Mouse (Mus musculus) urinary bladder, postnatal 14 days (tissue): Measurements from ENCODE around the gene Pfkfb4.

Experiments
- DNase-seq: peaks from one replicate; pipeline ENCODE4 v3.0.0; 2021; ENCODE audit warnings: low spot score

The Pfkfb4 gene

GRCm38 (mm10) chr9:108996411-108996810 is 4.8 kb downstream of the Pfkfb4 start:
- no peak for DNase-seq

- no peak for DNase-seq
These were observed 6.9 kb downstream of the Pfkfb4 start for GRCm38 (mm10) chr9:108998287-108999166.

- DNase-seq, result no peak
These were observed 7.6 kb downstream of the Pfkfb4 start for GRCm38 (mm10) chr9:108999167-108999526.

- peak; percentile 60 for DNase-seq
These were observed 9.1 kb downstream of the Pfkfb4 start for GRCm38 (mm10) chr9:109000726-109001125.

DNA sequence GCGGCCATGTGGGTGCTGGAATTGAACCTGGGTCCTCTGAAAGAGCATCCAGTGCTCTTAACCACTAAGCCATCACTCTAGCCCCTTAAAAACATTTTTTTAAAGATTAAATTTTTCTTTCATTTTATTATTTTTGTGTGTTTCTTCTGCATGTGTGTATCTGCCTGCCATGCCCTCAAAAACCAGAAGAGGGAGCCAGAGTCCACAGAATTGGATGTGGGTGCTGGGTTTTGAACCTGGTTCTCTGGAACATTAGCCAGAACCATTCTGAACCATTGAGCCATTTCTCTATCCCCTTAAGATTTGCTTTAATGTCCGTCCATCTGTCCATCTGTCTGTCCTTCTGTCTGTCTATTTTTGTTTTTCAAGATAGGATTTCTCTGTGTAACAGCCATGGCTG is 11.6 kb downstream of the Pfkfb4 start:
- no peak for DNase-seq

GRCm38 (mm10) chr9:109007025-109007780 is 15.6 kb downstream of the Pfkfb4 start:
- no peak for DNase-seq

DNA sequence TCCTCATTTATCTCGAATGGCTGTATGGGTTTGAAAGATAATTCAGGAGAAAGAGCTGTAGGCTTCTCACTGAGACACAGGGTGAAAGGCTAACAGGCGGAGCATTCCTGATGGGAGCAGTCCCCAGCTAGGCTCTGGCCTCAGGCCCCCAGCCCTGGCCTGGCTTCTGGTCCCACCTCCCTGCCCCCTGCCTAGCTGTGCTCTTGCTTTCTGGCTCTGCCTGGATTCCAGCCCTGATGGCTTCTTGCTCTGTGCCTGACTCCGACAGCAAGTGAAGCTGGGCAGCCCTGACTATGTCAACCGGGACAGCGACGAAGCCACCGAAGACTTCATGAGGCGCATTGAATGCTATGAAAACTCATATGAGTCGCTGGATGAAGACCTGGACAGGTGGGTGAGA is 16.5 kb downstream of the Pfkfb4 start:
- no peak for DNase-seq

DNA sequence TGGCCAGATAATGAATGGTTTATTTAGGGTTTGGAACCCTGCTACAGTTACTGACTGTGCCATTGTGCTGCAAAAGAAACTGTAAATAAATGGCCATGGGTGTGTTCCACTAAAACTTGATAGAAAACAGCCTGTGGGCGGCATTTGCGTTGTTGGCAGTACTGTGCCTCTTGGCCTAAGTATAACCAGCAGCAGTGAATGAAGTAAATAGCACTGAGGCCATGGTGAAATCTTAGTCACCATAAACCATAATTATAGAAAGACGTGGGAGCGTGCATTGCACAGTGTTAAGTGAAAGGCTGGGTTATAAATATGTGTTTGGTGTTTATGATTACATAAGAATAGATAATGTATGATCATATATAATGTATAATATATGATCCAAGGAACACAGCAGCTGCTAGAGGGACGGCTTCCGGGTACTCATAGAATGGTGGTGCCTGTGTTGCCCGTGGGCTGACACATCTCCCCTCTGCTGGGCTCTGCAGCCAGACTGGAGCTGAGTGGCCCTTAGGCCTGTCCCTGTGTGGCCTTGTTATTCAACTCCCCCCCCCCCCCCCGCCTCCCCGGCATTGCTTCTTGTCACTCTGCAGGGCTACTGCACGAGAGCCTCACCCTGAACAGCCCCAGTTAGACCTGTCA is 17.5 kb downstream of the Pfkfb4 start:
- no peak for DNase-seq

DNA sequence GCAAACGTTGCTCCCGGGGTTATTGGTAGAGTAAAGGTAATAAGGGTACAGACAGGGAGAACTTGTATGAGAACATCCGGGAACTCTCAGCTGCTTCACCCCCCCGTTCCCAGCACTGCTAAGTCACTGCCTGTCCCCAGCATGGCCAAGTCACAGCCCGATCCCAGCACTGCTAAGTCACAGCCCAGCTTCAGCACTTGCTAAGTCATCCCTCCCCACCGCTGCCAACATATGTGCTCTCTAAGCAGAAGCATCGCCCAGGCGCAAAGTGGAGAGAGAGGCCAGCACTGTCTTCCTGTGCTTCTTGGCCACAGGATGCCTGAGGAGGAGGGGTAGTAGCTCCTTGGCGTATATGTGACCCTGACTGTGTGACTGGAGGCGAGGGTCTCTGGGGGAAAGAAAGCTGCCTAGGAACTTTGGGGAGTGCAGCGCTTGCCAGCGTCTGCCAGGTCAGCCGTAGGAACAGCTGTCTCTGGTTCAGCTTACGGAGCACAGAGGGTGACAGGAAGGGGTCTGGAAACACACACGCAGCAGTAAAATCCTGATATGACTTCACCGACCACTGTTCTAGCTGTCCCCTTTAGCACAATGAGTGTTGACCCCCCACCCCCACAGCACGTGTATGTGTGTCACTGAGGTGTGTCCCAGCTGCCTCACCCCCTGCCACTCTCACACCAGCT is 18.2 kb downstream of the Pfkfb4 start:
- DNase-seq, result peak; percentile 56

DNA sequence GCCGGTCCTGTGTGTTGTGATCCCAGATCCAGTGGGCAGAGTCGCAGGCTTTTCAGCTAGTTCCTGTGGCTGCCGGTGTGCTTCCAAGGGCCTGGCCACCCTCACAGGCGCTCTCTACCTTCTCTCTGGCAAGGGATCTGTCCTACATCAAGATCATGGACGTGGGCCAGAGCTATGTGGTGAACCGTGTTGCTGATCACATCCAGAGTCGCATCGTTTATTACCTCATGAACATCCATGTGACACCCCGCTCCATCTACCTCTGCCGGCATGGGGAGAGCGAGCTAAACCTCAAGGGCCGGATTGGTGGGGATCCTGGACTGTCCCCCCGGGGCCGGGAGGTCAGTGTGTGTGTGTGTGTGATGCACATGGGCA is 18.7 kb downstream of the Pfkfb4 start:
- DNase-seq, result no peak

GRCm38 (mm10) chr9:109015397-109015796 is 23.8 kb downstream of the Pfkfb4 start:
- no peak for DNase-seq

DNA sequence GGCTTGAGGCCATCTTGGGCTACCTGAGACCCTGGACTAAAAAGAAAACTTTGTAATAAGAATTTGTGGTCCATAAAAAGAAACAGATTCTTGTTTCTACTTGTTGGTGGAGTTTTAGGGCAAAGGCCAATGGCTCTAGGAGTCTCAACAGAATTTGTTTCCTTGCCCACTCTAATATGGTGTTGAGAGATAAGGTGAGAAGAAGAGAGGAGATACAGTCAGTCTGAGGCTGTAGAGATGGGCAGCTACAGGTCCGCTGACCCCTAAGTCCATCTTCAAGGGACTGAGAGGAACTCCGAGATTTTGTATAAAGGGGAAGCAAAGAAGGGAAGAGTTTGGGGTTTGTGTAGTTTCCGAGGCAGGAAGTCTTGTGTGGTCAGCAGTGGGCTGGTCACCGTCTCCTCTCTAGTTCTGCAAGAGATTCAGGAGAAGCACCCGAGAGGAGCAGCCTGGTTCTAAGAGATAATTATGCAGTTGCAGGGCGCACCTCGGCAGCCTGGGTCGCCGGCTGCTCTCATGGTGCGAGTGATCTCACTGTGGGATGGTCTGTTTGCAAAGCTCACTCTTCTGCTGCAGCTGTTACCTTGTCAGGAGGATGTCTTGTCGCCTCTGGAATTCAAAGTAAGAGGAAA is 25.5 kb downstream of the Pfkfb4 start:
- no peak for DNase-seq

GRCm38 (mm10) chr9:109021428-109021827 is 29.9 kb downstream of the Pfkfb4 start:
- DNase-seq, result no peak

DNA sequence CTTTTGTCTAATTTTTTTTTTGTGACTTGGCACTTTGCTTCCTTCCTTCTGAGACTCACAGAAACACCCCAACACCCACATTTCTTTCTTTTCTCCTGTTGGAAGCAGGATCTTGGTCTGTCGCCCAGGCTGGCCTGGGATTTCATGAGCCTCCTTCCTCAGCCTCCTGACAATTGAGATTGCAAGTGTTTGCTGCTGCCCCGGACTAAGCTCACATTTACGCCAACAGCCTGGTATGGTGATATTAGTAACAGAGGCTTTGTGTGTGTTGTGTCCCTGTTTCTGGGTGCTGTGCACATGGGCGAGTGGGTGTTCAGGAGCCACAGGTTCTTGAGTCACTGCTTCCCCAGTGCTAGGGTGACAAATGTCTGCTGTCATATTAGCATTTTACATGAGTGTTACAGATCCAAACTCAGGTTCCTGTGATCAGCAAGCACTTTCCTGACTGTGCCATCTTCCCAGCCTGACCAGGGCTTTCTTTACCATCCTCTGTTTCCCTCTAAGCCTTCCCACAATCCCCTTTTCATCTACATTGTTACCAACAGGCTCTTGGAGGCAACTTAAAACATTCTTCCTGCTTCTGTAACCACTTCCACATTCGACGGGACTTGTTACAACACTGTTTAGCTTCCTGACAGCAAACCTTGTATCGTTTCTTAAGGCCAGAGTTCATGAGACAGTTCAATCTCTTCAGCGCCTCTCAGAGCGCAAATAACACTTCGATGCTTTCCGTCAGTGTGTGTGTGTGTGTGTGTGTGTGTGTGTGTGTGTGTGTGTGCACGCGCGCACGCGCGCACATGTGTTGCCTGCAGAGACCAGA is 31.5 kb downstream of the Pfkfb4 start:
- DNase-seq, result no peak

DNA sequence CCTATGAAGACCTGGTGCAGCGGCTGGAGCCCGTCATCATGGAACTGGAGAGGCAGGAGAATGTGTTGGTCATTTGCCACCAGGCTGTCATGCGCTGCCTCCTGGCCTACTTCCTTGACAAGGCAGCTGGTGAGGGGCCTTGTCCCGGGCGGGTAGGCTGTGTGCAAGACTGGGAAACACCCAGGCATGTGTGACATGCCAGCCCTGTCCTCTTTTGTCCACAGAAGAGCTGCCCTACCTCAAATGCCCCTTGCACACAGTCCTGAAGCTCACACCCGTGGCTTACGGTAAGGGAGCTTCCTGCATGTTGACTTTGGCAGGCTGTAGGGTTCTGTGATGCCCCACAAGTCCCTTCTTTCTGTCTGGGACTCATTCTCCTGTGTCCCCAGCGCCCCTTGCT is 35.9 kb downstream of the Pfkfb4 start:
- DNase-seq, result no peak

DNA sequence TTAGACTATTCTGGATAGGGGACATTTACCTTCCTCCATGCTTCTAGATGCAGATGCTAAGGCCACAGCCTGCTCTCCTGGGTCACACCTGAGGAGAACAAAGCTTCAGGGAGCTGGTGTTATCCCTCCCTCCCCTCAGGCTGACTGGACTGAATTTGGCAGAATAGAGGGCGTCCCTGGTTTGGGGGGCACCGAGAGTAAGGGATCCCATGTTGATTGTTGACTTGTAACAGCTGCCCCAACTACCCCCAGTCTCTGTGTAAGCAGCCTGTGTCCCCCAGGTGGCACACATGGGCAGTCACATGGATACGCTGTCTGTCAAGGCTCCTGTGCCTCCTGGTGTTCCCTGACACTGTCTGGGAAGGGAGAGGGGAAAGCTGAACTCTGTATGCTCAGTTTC is 36.8 kb downstream of the Pfkfb4 start:
- DNase-seq, result no peak

DNA sequence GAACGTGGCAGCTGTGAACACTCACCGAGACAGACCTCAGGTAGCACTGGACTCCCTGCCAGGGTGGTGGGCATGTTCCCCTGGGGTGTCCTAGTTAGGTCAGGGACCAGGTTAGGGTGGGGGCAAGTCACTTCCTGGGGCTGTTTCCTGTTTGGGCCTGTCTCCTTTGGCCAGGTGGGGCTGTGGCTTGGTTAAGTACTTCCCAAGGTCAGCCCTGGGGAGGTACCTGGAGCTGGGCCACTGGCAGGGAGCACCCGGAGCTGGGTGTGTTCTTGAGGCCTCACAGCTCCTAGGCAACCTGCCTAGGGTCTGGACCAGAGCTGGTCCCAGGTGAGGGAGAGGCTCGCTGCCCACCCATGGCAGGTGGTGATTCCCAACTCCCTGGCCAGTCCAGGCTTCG is 37.3 kb downstream of the Pfkfb4 start:
- no peak for DNase-seq

DNA sequence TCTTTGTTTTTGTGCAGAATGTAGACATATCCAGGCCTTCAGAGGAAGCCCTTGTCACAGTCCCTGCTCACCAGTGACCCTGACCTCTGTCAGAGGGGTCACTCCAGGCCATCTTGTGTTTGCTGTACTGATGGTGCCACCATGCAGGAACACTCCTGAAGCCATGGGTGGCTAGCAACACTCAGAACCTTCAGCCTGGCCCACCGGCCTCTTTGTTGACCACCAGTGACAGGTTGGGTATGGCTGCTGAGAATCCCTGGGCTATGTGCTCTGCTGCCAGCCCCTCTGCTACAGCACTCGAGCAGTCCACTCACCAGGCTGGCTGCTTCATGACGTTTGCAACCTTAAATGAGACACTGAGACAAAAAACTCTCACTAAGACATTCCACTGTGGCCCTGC is 38.7 kb downstream of the Pfkfb4 start:
- DNase-seq, result no peak

GRCm38 (mm10) chr9:109031001-109031400 is 39.4 kb downstream of the Pfkfb4 start:
- DNase-seq, result no peak

GRCm38 (mm10) chr9:109031686-109032085 is 40.1 kb downstream of the Pfkfb4 start:
- DNase-seq, result no peak

- DNase-seq, result no peak
These were observed 40.9 kb downstream of the Pfkfb4 start for GRCm38 (mm10) chr9:109032435-109032834.
